Mouse (Mus musculus): Measurements from ENCODE around the gene Nmur1.
A peak's percentile ranks its signal among the peaks of the same experiment; 100 is the strongest.
"Not testable (repeated sequence)": the region's sequence is repeated elsewhere in the genome, so short reads cannot be mapped to it uniquely, and the experiment has no call there.

Gene Nmur1

GRCm38 (mm10) chr1:86426128-86426527 is at the start of gene Nmur1, which contains the start of gene Tex44:
Gene Nmur1, minus strand, starts transcription at chr1:86426228.
Gene Tex44, plus strand, starts transcription at chr1:86426329.
- no peak for DNase-seq

- DNase-seq: no peak
Observed at GRCm38 (mm10) chr1:86473109-86473760, 47.2 kb upstream of the Nmur1 start.

GRCm38 (mm10) chr1:86472197-86472952 is 46.3 kb upstream of the Nmur1 start:
- DNase-seq: no peak

- not testable (repeated sequence) for DNase-seq
Observed at GRCm38 (mm10) chr1:86471504-86471961, 45.5 kb upstream of the Nmur1 start.

- DNase-seq: peak; percentile 61
Observed at GRCm38 (mm10) chr1:86470519-86471181, 44.6 kb upstream of the Nmur1 start.

GRCm38 (mm10) chr1:86469876-86470275 is 43.8 kb upstream of the Nmur1 start:
- DNase-seq: no peak

GRCm38 (mm10) chr1:86467416-86467815 is 41.4 kb upstream of the Nmur1 start:
- DNase-seq: no peak

GRCm38 (mm10) chr1:86464875-86465224 is 38.8 kb upstream of the Nmur1 start:
- DNase-seq: no peak

GRCm38 (mm10) chr1:86464223-86464874 is 38.3 kb upstream of the Nmur1 start:
- no peak for DNase-seq

- DNase-seq: no peak
Observed at GRCm38 (mm10) chr1:86459371-86459770, 33.3 kb upstream of the Nmur1 start.

GRCm38 (mm10) chr1:86456892-86457581 is 31.0 kb upstream of the Nmur1 start:
- no peak for DNase-seq

GRCm38 (mm10) chr1:86452713-86453112 is 26.7 kb upstream of the Nmur1 start:
- DNase-seq: no peak

GRCm38 (mm10) chr1:86449966-86450365 is 23.9 kb upstream of the Nmur1 start:
- DNase-seq: no peak

- no peak for DNase-seq
Observed at GRCm38 (mm10) chr1:86448272-86448671, 22.2 kb upstream of the Nmur1 start.

- DNase-seq: no peak
Observed at GRCm38 (mm10) chr1:86447596-86448171, 21.7 kb upstream of the Nmur1 start.

- DNase-seq: no peak
Observed at GRCm38 (mm10) chr1:86443386-86444172, 17.6 kb upstream of the Nmur1 start.

GRCm38 (mm10) chr1:86442832-86443231 is 16.8 kb upstream of the Nmur1 start:
- DNase-seq: no peak

- peak; percentile 87 for DNase-seq
Observed at GRCm38 (mm10) chr1:86441980-86442831, 16.2 kb upstream of the Nmur1 start.

- no peak for DNase-seq
Observed at GRCm38 (mm10) chr1:86441724-86441979, 15.6 kb upstream of the Nmur1 start.

- DNase-seq: no peak
Observed at GRCm38 (mm10) chr1:86440887-86441723, 15.1 kb upstream of the Nmur1 start.

Data from right cerebral cortex, postnatal 25 days (tissue).